Mouse (Mus musculus) neural tube, embryonic 12.5 days (tissue): ENCODE measurements around the gene Slc4a1. TPM values are rescaled to one million over a fixed set of nuclear protein-coding genes. Genes with fewer than 3 reads are reported as not detected.

Experiments
- ATAC-seq: fragments of 200-750 bp; cut with Nextera tagmentation; 2 replicates; pipeline ENCODE4 v1.8.0; 2017; ENCODE audit warnings: low read depth, mild to moderate bottlenecking, moderate TSS enrichment, moderate library complexity; ENCODE audit not compliant: low FRiP score
- H3K27ac ChIP-seq: fragments of 300-500 bp; sonication (generic); 2 replicates; pipeline ENCODE4 v1.5.1; 2016
- H3K27me3 ChIP-seq: fragments of 300-500 bp; sonication (generic); replicated peaks from 2 replicates; pipeline ENCODE4 v1.6.1; 2016; ENCODE audit warnings: mild to moderate bottlenecking
- H3K36me3 ChIP-seq: fragments of 300-500 bp; sonication (generic); 2 replicates; pipeline ENCODE4 v1.6.1; 2016; ENCODE audit warnings: mild to moderate bottlenecking
- H3K4me1 ChIP-seq: fragments of 300-500 bp; sonication (generic); 2 replicates; pipeline ENCODE4 v1.6.1; 2016
- H3K4me2 ChIP-seq: fragments of 300-500 bp; sonication (generic); replicated peaks from 2 replicates; pipeline ENCODE4 v1.6.1; 2016; ENCODE audit warnings: mild to moderate bottlenecking
- H3K4me3 ChIP-seq: fragments of 300-500 bp; sonication (generic); 2 replicates; pipeline ENCODE4 v1.5.1; 2016
- H3K9ac ChIP-seq: fragments of 300-500 bp; sonication (generic); 2 replicates; pipeline ENCODE4 v1.6.1; 2016; ENCODE audit warnings: mild to moderate bottlenecking
- H3K9me3 ChIP-seq: fragments of 300-500 bp; sonication (generic); 2 replicates; pipeline ENCODE4 v1.6.1; 2016; ENCODE audit warnings: mild to moderate bottlenecking
- WGBS: fragments of 180-500 bp; shearing (Covaris S2); methylation state at CpG from one replicate; pipeline ENCODE4 v1.1.7; 2016; 5-methylcytosine and 5-hydroxymethylcytosine counted together
- polyA plus RNA-seq: library from polyadenylated mRNA; unstranded; fragments of >200 nt; fragmentation: Nextera tagmentation; extraction: Ambion mirVana; gene quantifications from 2 replicates; pipeline ENCODE4 v1.2.1, GENCODE M21; 2016

Slc4a1 gene
- polyA plus RNA-seq, 1 experiment from 2014 or later: 23.6 TPM

DNA sequence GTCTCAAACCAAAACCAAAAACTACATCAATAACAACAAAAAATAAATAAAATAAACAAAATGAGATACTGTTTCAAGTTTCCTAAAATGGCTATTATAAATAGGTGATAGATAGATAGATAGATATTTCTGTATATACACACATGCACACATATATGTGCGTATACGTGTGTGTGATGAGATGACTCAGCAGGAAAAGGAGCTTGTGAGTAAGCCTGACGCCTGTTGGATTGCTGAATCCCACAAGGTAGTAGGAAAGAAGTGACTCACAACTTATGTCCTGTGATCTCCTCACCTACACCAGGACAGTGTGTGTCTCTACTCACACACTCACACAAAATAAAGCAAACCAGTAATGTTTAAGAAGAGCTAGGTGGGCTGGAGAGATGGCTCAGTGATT lies 16.8 kb upstream of the Slc4a1 start:
- no peaks in the 10 kb centered on the region for H3K27me3 ChIP-seq
- no peak overlapping the region for H3K27ac ChIP-seq
- no peak overlapping the region for H3K9ac ChIP-seq
- no peak overlapping the region for H3K4me3 ChIP-seq
- no peak overlapping the region for H3K4me2 ChIP-seq
- WGBS: 94% methylated on average over 3 of the region's 3 CpGs
- no peak for ATAC-seq
- no peaks in the 10 kb centered on the region for H3K36me3 ChIP-seq
- no peaks in the 10 kb centered on the region for H3K4me1 ChIP-seq
- no peaks in the 10 kb centered on the region for H3K9me3 ChIP-seq

DNA sequence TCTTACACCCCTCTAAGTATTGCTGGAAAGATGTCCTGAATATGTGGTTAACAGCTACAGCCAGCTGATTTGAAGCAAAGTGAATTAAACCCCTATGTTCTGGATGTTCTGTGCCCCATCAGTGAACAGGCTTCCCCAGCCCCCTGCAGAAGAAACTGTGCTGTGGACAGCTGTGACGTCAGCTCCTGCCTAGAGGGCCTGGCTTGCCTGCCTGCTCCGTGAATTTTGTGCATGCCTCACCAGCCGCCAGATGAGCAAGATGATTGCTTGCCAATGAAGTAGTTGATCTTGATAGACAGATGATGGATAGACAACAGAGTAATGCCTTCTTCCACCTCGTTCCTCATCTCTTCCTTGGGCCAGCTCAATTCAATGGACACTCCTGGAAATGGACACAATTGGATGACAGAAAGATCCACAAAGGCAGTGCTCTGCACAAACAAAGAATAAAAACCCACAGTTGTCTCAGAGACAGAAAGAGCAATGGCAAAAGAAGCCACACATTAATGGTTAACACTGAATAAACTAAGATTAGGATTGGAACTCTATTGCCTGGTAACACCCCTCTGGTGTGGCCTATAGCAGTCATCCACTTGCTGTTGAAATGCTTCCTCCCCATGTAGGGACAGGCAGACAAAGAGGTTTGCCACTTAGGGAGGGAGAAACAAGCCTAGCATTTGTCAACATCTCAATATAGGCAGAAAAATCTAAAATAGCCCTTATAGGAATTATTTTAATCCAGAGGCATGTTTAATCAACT lies 15.5 kb upstream of the Slc4a1 start:
- ATAC-seq: no peak
- Histone ChIP-seq H3K4me1 (peaks cover 2% of the 10 kb centered on the region; the same call in 1 of the 2 replicates), H3K27ac (no peak overlapping the region), H3K9me3 (no peaks in the 10 kb centered on the region), H3K9ac (no peak overlapping the region), H3K27me3 (no peaks in the 10 kb centered on the region), H3K36me3 (no peaks in the 10 kb centered on the region), H3K4me2 (no peak overlapping the region), H3K4me3 (no peak overlapping the region)
- WGBS: 52% methylated on average over 4 of the region's 4 CpGs

DNA sequence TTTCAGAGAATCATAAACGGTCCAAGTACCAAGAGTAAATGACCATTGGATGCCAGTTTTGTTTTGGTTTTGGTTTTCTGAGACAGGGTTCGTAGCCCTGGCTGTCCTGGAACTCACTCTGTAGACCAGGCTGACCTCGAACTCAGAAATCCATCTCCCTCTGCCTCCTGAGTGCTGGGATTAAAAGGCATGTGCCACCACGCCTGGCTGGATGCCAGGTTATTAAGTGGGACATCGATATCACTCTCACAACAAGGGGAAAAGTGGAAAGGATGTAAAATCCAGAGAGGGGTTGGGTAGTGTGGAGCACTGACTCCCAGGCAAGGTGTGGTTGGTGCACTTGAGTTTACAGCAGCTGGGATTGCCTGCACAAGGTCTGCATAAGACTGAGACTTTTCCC lies 14.1 kb upstream of the Slc4a1 start:
- no peak for ATAC-seq
- Histone ChIP-seq H3K4me3 (no peak overlapping the region), H3K27me3 (no peaks in the 10 kb centered on the region), H3K36me3 (no peaks in the 10 kb centered on the region), H3K9ac (no peak overlapping the region), H3K4me2 (no peak overlapping the region), H3K4me1 (peaks cover 15% of the 10 kb centered on the region), H3K9me3 (no peaks in the 10 kb centered on the region), H3K27ac (no peak overlapping the region)
- 89% methylated on average over 5 of the region's 5 CpGs for WGBS

DNA sequence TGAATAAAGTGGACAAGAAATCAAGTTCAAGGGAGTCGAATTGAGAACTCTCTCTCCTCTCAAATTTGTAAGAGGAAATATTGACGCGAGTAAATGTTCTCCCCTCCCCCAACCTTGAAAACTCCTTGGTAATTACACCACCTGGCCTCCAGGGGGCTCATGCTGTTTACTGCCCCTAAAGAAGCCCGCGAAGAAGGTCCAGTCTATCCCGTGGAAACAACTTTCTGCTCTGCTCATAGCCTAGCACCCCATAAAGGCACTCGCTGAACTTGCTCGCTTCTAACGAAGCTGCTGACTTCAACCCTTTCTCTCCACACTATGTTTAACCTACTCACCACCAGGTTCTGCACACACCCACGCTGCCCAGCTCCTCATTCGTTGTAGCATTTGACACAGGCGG lies 11.2 kb upstream of the Slc4a1 start:
- WGBS: 71% methylated on average over 12 of the region's 12 CpGs
- ATAC-seq: no peak
- Histone ChIP-seq H3K27ac (no peak overlapping the region), H3K9ac (no peak overlapping the region), H3K27me3 (no peaks in the 10 kb centered on the region; the same call in 1 of the 2 replicates), H3K36me3 (no peaks in the 10 kb centered on the region), H3K4me2 (no peak overlapping the region), H3K4me1 (peaks cover 16% of the 10 kb centered on the region), H3K4me3 (no peak overlapping the region), H3K9me3 (no peaks in the 10 kb centered on the region)

DNA sequence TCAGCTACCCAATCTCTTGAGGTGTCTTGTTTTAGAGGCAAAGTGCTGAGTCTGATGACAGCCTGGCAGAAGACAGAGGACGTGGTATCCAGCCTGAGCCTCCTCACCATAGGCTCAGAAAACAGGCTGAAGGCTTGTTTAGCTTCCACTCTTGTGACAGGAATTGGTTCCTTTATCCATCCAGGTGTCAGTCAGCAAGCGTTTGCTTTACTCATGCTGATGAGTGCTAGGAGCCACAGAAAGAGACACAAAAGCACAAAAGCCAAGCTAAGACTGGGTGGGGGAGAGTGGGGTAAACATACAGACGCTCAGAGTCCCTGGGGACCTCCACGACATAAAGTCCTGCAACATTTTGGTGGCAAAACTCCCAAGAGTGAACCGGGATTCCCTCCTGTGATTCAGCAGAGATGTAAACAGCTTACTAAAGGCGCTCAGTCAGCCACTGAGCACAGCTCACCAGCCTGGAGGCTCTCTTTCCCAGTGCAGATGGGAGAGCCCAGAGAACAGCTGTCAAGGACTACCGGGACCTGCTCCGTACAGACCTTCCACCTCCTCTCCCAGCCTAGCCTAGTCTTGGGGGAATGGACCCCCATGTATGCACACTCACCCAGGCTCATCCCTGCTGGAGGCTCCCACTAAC lies 10.3 kb upstream of the Slc4a1 start:
- no peaks in the 10 kb centered on the region for H3K9me3 ChIP-seq
- H3K4me2 ChIP-seq: peak overlapping the region; percentile 53
- H3K4me1 ChIP-seq: peaks cover 16% of the 10 kb centered on the region
- ATAC-seq: no peak
- H3K9ac ChIP-seq: no peak overlapping the region
- H3K4me3 ChIP-seq: no peak overlapping the region
- H3K27ac ChIP-seq: no peak overlapping the region
- H3K27me3 ChIP-seq: no peaks in the 10 kb centered on the region; the same call in 1 of the 2 replicates
- 16% methylated on average over 8 of the region's 8 CpGs for WGBS
- no peaks in the 10 kb centered on the region for H3K36me3 ChIP-seq

DNA sequence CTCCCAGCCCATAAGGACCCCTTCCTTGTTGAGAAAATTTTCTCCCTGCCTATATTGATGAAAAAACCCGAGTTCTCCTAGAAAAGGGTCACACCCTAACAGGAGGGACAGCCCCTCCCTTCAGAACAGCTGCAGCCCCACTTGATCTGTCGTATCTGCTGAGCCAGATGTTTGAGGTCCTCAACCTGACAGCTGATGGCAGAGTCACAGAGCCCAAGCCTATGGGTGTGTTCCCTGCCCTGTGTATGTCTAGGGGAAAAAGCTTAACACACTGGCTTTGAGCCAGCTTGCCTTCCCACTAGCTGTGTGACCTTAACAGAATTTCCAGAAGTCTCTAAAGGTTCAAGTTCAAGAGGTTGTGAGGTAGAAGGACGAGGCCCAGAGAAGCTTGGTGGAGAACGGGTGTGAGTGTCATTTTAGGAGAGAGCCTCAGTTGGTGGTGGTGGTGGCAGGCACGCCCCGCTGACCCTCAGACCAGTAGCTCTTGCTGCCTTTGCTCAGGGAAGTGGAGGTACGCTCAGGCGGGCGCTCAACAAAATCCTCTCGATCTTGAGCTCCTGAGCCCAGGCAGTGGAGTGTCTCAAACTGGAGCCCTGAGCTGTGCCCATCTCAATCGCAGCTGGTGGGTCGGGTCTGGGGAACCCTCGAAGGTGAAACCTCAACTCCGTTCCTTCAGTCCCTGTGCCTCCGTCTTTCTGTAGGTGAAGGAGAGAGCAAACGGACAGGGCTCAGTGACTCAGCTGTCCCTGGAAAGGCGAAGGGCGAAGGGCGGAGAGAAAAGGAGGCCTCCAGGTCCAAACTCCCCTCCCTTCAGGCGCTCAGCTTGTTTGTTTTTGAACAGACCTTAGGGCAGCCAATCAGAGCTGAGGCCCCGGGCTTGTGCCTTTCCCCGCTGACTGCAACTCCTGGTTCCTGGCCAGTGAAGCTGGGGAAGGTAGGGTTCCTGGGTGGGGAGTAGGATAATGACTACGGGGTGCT lies 9.5 kb upstream of the Slc4a1 start:
- H3K4me3 ChIP-seq: 0 out of 2 replicates have a peak overlapping the region, but pooled peaks have one; percentile 11
- H3K4me1 ChIP-seq: peaks cover 16% of the 10 kb centered on the region
- peak overlapping the region; percentile 40; the same call in 1 of the 2 replicates for H3K9ac ChIP-seq
- no peak for ATAC-seq
- H3K27me3 ChIP-seq: no peaks in the 10 kb centered on the region; the same call in 1 of the 2 replicates
- 7% methylated on average over 23 of the region's 23 CpGs for WGBS
- no peak overlapping the region for H3K27ac ChIP-seq
- no peaks in the 10 kb centered on the region for H3K36me3 ChIP-seq
- no peaks in the 10 kb centered on the region for H3K9me3 ChIP-seq
- H3K4me2 ChIP-seq: peak overlapping the region; percentile 53

DNA sequence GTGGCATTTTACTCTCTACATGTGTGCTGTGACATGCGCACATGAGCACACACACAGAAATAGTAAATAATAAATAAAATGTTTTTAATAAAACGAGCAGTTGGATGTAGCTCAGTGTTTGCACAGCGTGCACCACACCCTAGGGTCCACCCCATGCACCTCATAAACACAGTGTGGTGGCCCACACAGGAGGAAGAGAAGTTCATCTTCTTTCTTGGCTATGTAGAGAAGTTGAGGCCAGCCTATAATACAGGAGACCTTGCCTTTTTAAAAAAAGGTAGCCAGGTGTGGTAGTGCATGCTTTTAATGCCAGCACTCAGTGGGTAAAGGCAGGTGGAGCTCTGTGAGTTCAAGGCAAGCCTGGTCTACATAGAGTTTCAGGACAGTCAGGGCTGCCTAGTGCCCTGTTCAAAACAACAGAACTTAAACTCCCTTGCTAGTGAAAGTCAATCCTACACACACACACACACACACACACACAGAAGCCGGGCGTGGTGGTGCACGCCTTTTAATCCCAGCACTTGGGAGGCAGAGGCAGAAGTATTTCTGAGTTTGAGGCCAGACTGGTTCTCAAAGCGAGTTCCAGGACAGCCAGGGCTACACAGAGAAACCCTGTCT lies 8.2 kb upstream of the Slc4a1 start:
- H3K9me3 ChIP-seq: no peaks in the 10 kb centered on the region
- H3K4me2 ChIP-seq: no peak overlapping the region
- whole genome bisulfite sequencing: 84% methylated on average over 7 of the region's 7 CpGs
- no peaks in the 10 kb centered on the region; the same call in 1 of the 2 replicates for H3K27me3 ChIP-seq
- H3K9ac ChIP-seq: no peak overlapping the region
- no peak overlapping the region for H3K4me3 ChIP-seq
- peaks cover 16% of the 10 kb centered on the region for H3K4me1 ChIP-seq
- ATAC-seq: no peak
- no peak overlapping the region for H3K27ac ChIP-seq
- no peaks in the 10 kb centered on the region for H3K36me3 ChIP-seq

DNA sequence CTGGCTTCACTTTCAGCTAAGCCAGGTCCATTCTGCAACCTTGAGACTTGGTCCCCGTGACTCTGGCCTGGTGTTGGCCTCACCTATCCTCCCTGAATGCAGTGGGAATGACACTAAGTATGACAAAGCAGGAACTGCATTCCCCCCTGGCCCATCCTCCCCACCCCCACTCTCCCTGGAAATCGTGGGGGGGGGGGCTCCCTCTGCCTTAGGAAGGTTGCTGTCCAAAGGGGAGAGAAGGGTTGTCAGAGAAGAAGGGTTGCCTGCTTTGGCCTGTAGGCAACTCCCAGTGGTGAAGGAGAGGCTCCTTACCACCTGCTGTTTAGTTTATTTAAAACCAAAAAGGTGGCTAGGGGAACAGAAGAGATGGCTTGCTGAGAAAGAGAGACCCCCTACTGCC lies 7.6 kb upstream of the Slc4a1 start:
- no peaks in the 10 kb centered on the region for H3K9me3 ChIP-seq
- 15% methylated on average over 2 of the region's 2 CpGs for WGBS
- H3K9ac ChIP-seq: no peak overlapping the region
- no peak overlapping the region; the same call in 1 of the 2 replicates for H3K4me2 ChIP-seq
- H3K27ac ChIP-seq: no peak overlapping the region
- peaks cover 16% of the 10 kb centered on the region for H3K4me1 ChIP-seq
- H3K4me3 ChIP-seq: no peak overlapping the region
- no peak for ATAC-seq
- no peaks in the 10 kb centered on the region; the same call in 1 of the 2 replicates for H3K27me3 ChIP-seq
- no peaks in the 10 kb centered on the region for H3K36me3 ChIP-seq

DNA sequence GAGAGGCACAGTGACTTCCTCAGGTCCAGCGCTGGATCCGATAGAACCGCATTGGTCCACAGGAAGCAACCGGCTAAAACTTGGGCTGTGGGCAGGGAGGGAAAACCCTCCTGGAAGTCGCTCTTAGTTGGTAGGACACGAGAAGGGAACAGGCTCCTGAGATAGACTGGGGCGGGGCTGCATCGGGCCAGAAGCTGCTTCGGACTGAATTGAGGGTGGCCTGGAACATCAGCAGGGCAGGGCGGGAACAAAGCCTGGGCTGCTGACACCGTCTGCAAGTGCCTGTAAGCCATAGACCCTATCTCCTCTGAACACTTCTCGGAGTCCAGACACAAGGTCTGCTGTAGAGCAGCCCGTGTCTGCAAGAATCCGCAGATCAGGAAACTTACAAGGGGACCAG lies 6.9 kb upstream of the Slc4a1 start:
- 38% methylated on average over 14 of the region's 14 CpGs for WGBS
- no peak for ATAC-seq
- Histone ChIP-seq H3K4me3 (no peak overlapping the region), H3K27me3 (no peaks in the 10 kb centered on the region; the same call in 1 of the 2 replicates), H3K4me1 (peaks cover 16% of the 10 kb centered on the region), H3K9me3 (no peaks in the 10 kb centered on the region), H3K27ac (no peak overlapping the region), H3K4me2 (no peak overlapping the region), H3K9ac (no peak overlapping the region), H3K36me3 (no peaks in the 10 kb centered on the region)

DNA sequence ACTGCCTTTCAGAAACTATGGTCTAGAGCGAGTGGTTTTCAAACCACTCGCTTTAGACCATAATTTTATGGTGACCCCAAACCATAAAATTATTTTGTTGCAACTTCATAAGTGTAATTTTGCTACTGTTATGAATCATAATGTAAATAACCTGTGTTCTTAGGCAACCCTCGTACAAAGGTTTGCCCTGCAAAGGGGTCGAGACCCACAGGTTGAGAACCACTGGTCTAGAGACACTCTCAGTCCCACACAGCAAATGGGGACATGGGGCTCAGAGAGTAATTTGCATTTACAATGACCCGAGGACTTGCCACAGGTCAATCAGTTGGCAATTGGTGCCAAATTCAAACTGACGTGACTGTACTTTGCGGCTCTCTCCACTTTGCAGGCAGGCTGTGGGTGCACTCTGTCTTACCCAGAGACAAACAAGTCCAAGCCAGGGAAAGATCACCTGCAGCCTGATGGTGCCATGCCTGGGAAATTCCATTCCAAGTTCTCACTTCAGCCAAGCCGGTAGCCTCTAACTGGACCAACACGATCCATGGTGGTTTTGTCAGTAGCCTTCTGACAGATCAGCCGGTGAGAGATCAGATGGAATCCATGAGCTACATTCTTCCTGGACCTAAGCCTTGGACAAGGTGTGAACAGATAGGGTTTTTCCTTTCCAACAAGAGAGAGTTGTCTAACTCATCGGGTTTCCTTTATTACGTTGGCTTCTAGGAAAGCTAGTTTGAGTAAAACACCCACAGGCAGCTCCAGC lies 6.1 kb upstream of the Slc4a1 start:
- WGBS: 83% methylated on average over 12 of the region's 12 CpGs
- Histone ChIP-seq H3K36me3 (no peaks in the 10 kb centered on the region), H3K27ac (no peak overlapping the region), H3K9me3 (no peaks in the 10 kb centered on the region), H3K4me1 (peaks cover 16% of the 10 kb centered on the region), H3K27me3 (no peaks in the 10 kb centered on the region; the same call in 1 of the 2 replicates), H3K4me2 (no peak overlapping the region), H3K4me3 (no peak overlapping the region), H3K9ac (no peak overlapping the region)
- ATAC-seq: no peak

DNA sequence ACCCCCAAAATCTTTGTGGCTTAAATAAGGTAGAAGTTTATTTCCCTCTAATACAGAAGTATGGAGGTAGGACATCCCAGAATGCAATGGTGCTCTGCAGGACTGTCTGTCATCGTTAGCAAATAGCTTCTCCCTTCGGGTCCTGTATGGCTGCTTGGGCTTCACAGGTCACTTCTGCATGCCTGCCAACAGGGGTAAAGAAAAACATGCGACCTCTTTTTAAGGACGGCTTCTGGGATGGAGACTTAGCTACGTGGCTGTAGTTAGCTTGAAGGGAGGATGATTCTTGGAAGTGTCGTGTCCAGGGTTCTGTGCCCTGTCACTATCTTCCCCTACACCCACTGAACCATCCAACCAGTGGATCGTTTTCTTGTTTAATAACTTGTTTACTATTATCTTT lies 4.3 kb upstream of the Slc4a1 start:
- ATAC-seq: no peak
- no peak overlapping the region for H3K27ac ChIP-seq
- H3K9ac ChIP-seq: no peak overlapping the region
- 64% methylated on average over 7 of the region's 7 CpGs for WGBS
- no peaks in the 10 kb centered on the region for H3K36me3 ChIP-seq
- H3K4me2 ChIP-seq: no peak overlapping the region
- H3K4me1 ChIP-seq: peaks cover 3% of the 10 kb centered on the region
- H3K27me3 ChIP-seq: no peaks in the 10 kb centered on the region; the same call in 1 of the 2 replicates
- H3K4me3 ChIP-seq: no peak overlapping the region
- H3K9me3 ChIP-seq: no peaks in the 10 kb centered on the region
